Mouse (Mus musculus) duodenum, adult 2 months (tissue): ENCODE results near the gene Htr1d. TPM values are rescaled to one million over a fixed set of nuclear protein-coding genes. Genes with fewer than 3 reads are reported as not detected.

Experiments
- polyA plus RNA-seq: library from polyadenylated mRNA; depleted of rRNA; stranded (reverse); fragments of >200 nt; gene quantifications from 2 replicates; pipeline ENCODE4 v1.2.3, GENCODE M21; 2012; ENCODE audit warnings: low replicate concordance; rRNA removed

Gene Htr1d
- 0.14 TPM in 1 of 2 replicates, not detected in the other for polyA plus RNA-seq

DNA sequence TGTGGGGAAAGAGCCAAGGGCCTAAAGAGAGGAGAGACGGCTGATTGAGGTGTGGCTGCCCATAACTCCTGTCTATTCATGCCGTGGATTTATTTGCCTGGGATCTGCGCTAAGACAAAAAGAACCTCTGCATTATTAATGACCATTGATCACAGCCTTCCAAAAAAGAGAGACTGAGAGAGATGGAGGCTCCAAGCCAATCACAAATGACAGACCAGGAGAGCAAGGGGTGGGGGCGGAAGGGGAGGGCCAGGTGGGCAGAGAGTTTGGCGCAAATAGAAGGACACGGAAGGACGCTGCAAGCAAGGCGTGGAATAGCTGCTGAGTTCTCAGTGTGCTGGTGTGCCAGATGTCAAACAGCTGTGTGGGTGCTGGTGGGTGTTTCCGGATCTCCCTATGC lies at the start of gene Htr1d:
TSS of gene Htr1d (plus strand) at position 301 of the 400 bp plus-strand sequence.

GRCm38 (mm10) chr4:136462086-136462838 lies 38.9 kb downstream of the Htr1d start, which contains the start of gene 6030445D17Rik:
Gene 6030445D17Rik, plus strand, starts transcription at chr4:136462250.

GRCm38 (mm10) chr4:136469371-136469903 lies 46.1 kb downstream of the Htr1d start, which contains the start of gene Luzp1:
Gene Luzp1, plus strand, starts transcription at chr4:136469761.

Other genes starting within 250 kb of the Htr1d start
- gene Asap3, start 217.2 kb upstream of the Htr1d start, polyA plus RNA-seq: 1.8 and 1.9 TPM in 2 replicates
- 6.2 and 7.8 TPM in 2 replicates for gene Tcea3, start 175.8 kb upstream of the Htr1d start, polyA plus RNA-seq
- 4.7 and 7.2 TPM in 2 replicates for gene Zfp46, start 138.8 kb upstream of the Htr1d start, polyA plus RNA-seq
- 0.90 and 1.5 TPM in 2 replicates for gene Hnrnpr, start 112.6 kb upstream of the Htr1d start, polyA plus RNA-seq
- 0.60 and 1.2 TPM in 2 replicates for gene 6030445D17Rik, start 38.7 kb downstream of the Htr1d start, polyA plus RNA-seq
- 6.8 and 8.6 TPM in 2 replicates for gene Luzp1, start 46.2 kb downstream of the Htr1d start, polyA plus RNA-seq
- 8.6 and 11.2 TPM in 2 replicates for gene Kdm1a, start 179.2 kb downstream of the Htr1d start, polyA plus RNA-seq
- not detected in 2 replicates for gene Tex46, start 186.9 kb downstream of the Htr1d start, polyA plus RNA-seq
- gene Lactbl1, start 199.1 kb downstream of the Htr1d start, polyA plus RNA-seq: 0.05 TPM in 1 of 2 replicates, not detected in the other